Mouse (Mus musculus) megakaryocyte, adult 5-6 weeks (primary cell): ENCODE measurements around the gene Taco1. TPM values are rescaled to one million over a fixed set of nuclear protein-coding genes. Genes with fewer than 3 reads are reported as not detected.
"Not testable (repeated sequence)": the region's sequence is repeated elsewhere in the genome, so short reads cannot be mapped to it uniquely, and the experiment has no call there.

ENCODE experiments used
- ATAC-seq: 2 replicates; pipeline ENCODE4 v1.8.0; 2016; ENCODE audit warnings: mild to moderate bottlenecking, inconsistent platforms; ENCODE audit not compliant: poor library complexity, severe bottlenecking
- total RNA-seq, 2 experiments: library from RNA; stranded (forward) in 1 of 2; stranded (reverse) in 1 of 2; fragments of 153-499, 151-499 nt in 1 of 2; fragments of 221-1000, 200-1000 nt in 1 of 2; gene quantifications; 2 replicates each; pipeline versions ENCODE4 v1.2.3 to v1.2.4; 2015 to 2017

Gene Taco1
- 2.9 and 4.2 TPM in 2 replicates for total RNA-seq (2015)
- total RNA-seq (2017): 9.3 and 10.2 TPM in 2 replicates

GRCm38 (mm10) chr11:106065923-106066571 lies at the start of gene Taco1:
Taco1 (plus strand) TSS chr11:106066061.
- ATAC-seq: peak; percentile 98

GRCm38 (mm10) chr11:106016440-106016839 lies 49.4 kb upstream of the Taco1 start:
- no peak for ATAC-seq

- 0 out of 2 replicates have a peak, but pooled peaks have one; percentile 30 for ATAC-seq
Observed at GRCm38 (mm10) chr11:106020051-106020763, 45.7 kb upstream of the Taco1 start.

- no peak for ATAC-seq
Observed at GRCm38 (mm10) chr11:106025774-106026173, 40.1 kb upstream of the Taco1 start.

GRCm38 (mm10) chr11:106026465-106027151 lies 39.3 kb upstream of the Taco1 start:
- ATAC-seq: peak; percentile 86

- ATAC-seq: no peak
Observed at GRCm38 (mm10) chr11:106027607-106028006, 38.3 kb upstream of the Taco1 start.

- ATAC-seq: not testable (repeated sequence)
Observed at GRCm38 (mm10) chr11:106032074-106032473, 33.8 kb upstream of the Taco1 start.

- ATAC-seq: peak; percentile 28
Observed at GRCm38 (mm10) chr11:106033491-106033919, 32.4 kb upstream of the Taco1 start.

GRCm38 (mm10) chr11:106034986-106035385 lies 30.9 kb upstream of the Taco1 start:
- ATAC-seq: no peak

GRCm38 (mm10) chr11:106036548-106037417 lies 29.1 kb upstream of the Taco1 start, which contains the start of gene Dcaf7:
Dcaf7 (plus strand) TSS chr11:106036872.
- peak; percentile 96 for ATAC-seq

GRCm38 (mm10) chr11:106037418-106037751 lies 28.5 kb upstream of the Taco1 start:
- no peak for ATAC-seq

- no peak for ATAC-seq
Observed at GRCm38 (mm10) chr11:106044349-106044748, 21.5 kb upstream of the Taco1 start.

- ATAC-seq: no peak
Observed at GRCm38 (mm10) chr11:106045256-106045655, 20.6 kb upstream of the Taco1 start.

GRCm38 (mm10) chr11:106045780-106046179 lies 20.1 kb upstream of the Taco1 start:
- no peak for ATAC-seq

- no peak for ATAC-seq
Observed at GRCm38 (mm10) chr11:106046584-106046983, 19.3 kb upstream of the Taco1 start.

- no peak for ATAC-seq
Observed at GRCm38 (mm10) chr11:106053921-106054320, 11.9 kb upstream of the Taco1 start.

GRCm38 (mm10) chr11:106054600-106054999 lies 11.3 kb upstream of the Taco1 start:
- ATAC-seq: no peak

GRCm38 (mm10) chr11:106055341-106055740 lies 10.5 kb upstream of the Taco1 start:
- no peak for ATAC-seq

GRCm38 (mm10) chr11:106056819-106057491 lies 8.9 kb upstream of the Taco1 start:
- peak; percentile 72 for ATAC-seq

GRCm38 (mm10) chr11:106058020-106058419 lies 7.8 kb upstream of the Taco1 start:
- no peak for ATAC-seq
